Mouse (Mus musculus): ENCODE data around the gene Zfp51.

DNA sequence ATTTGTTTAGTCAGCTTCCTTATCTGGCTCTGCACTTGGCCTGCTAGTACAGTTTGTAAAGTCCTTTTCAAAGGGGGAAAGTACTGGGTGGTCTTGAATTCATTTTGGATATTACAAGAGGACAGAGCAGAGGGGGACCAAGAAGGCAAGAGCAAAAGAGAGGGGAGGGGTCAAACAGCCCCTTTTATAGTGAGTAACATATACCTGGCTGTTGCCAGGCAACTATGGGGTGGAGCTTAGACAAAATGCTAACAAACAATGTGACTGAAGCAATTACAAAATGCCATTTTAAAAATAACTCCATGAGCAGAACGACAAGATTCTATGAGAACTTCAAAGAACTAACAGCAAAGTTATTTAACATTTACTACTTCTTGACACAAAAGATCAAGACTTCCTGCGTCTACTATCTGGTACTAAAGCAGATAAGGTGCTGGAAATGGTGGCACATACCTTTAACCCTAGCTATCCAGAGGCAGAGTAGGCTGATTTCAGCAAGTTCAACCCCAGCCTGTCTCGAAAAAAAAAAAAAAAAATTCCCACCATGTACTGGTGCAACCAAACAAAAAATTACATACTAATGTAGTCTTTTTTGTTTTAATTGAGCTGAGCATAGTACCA, 22.0 kb downstream of the Zfp51 start:
- TF ChIP-seq POLR2A (IDR thresholded peaks at IDR 0.05; ENCODE audit: borderline replicate concordance, insufficient read depth, low read length): no peak
- TF ChIP-seq CTCF (IDR thresholded peaks at IDR 0.05; ENCODE audit: borderline replicate concordance, insufficient read depth, low read depth, low read length): no peak
